Mouse (Mus musculus) E14TG2a.4 (cell line): ENCODE results near the gene Frmd5.

Experiments
- CTCF ChIP-seq: conservative IDR thresholded peaks from 2 replicates; pipeline ENCODE4 v1.5.1; 2014; ENCODE audit warnings: low read length
- NANOG ChIP-seq: IDR thresholded peaks from 2 replicates; pipeline ENCODE4 v1.6.1; 2014; ENCODE audit warnings: borderline replicate concordance, low read length, mixed read lengths

DNA sequence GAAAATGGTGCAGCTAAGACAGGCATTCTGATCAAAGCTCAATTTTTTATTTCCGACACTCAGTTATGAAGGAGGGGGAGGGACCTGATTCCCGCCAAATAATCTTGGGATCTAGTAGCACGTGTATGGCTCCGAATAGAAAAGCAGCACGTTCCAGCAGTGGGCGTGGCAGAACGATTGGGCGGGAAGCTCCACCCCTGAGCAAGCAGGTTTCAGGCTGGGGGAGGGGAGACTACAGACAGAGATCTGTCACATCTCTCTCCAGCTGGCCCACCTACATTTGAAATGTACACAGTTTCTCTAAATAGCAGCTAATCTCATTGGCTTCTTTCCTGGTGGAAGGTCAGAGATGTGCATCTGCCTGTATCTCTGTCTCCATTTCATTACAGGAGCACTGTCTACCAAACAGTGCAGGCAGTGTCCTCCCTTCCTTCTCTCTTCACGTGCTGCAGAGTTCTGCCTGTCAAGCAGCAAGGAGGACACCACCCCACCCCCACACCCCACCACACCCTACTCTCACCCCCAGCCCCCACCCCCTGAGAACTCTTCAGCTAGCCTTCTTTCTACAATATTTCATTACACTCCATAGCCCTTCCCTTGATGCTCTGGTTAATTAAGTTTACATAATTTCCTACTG is 95.0 kb downstream of the Frmd5 start:
- TF ChIP-seq CTCF (no peak), NANOG (no peak)
